Mouse (Mus musculus): ENCODE measurements around the gene Gm34653. TPM values are rescaled to one million over a fixed set of nuclear protein-coding genes. Genes with fewer than 3 reads are reported as not detected.
"Not testable (repeated sequence)": the region's sequence is repeated elsewhere in the genome, so short reads cannot be mapped to it uniquely, and the experiment has no call there.

Gene Gm34653
- not detected in 2 replicates for polyA plus RNA-seq (2015; fragmentation: Nextera tagmentation; extraction: Ambion mirVana)

DNA sequence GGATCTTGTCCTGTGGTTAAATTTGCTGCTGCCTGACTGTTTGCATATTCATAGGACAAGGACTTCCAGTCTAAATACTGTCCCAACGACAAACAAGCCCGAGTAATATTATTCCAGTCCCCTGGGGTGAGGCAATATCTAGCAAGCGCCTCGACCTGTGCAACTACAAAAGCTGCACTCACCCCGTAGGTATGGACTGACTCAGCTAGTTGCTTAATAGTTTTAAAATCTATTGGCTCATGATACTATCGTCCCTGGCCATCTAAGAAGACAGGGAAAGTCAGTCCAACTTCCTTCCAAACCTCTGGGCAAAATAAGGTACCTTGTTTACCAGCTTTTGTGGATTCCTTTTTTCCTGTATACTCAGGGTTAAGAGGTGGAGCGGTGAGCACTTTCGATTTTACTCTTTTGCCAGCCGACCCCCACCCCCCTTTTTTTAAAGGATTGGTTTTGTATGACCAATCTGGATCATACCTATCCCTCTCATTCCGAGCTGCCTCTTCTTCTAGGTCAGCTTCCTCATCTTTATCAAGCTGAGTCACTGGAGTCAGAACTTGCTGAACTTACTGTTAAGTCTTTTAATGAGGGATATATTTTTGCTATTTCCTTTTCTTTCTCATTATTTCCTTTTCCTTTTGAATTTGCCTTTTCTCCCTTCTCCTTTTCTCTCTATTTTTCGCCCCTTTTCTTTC lies at the start of gene Gm34653:
Gene Gm34653 (plus strand): TSS at position 242 of the 692 bp plus-strand sequence.
- H3K4me2 ChIP-seq (ENCODE audit: low read length); H3K4me3 ChIP-seq (ENCODE audit: low read length); H3K4me1 ChIP-seq (ENCODE audit: control insufficient read depth, insufficient read depth, low read depth, low read length); H3K27me3 ChIP-seq (replicated peaks; ENCODE audit: control insufficient read depth, insufficient read depth, low read length); H3K36me3 ChIP-seq (ENCODE audit: control insufficient read depth, insufficient read depth, low read length); H3K9ac ChIP-seq (ENCODE audit: low read depth, low read length); H3K27ac ChIP-seq (ENCODE audit: low read depth, low read length); ATAC-seq: not testable (repeated sequence)
- 72% methylated on average over 11 of the region's 11 CpGs for WGBS
- H3K9me3 ChIP-seq (ENCODE audit: control insufficient read depth, low read length) = peaks cover 10% of the 10 kb centered on the region; the same call in 1 of the 2 replicates

DNA sequence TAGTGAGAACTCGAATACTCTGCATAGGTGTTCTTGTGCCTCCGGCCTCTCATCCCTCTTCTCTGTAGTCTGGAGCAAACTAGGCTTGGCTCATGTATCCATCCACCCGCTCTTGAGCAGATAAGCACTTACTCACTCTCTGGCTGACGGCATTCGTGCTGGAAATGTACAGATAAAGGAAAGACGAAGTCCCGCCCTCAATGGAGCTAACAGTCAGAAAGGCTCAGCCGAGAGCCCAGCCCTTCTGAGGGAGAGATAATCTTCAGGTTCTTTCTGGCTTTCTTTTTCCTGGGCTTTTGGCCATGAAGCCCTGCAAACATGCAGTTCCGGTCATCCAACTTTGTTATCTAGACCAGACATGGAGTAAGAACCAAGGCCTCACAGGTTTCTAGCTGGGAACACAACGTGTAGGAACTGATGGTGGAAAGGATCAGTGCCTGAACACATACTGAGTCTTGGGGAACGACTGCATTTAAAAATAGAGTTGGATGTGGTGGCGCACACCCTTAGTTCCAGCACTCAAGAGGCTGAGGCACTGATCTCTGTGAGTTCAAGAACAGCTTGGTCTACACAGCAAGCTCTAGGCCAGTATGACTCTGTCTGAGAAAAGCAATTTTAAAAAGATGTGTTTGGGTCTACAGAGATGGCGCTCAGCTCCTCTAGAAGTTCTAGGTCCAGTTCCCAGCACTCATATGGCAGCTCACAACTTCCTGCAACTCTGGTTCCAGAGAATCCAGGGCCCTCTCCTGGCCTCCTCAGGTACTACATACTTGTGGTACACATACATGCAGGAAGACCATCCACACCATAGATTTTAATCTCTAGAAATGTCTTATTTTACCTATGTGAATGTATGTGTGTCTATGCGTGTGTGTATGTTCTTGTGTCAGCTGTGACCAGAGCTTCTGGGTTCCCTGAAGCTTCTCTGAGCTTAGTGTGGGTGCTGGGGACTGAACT lies 49.5 kb upstream of the Gm34653 start:
- no peak overlapping the region for H3K9ac ChIP-seq (ENCODE audit: low read depth, low read length)
- H3K4me3 ChIP-seq (ENCODE audit: low read length) = no peak overlapping the region
- H3K36me3 ChIP-seq (ENCODE audit: control insufficient read depth, insufficient read depth, low read length) = peaks cover 18% of the 10 kb centered on the region
- no peaks in the 10 kb centered on the region for H3K9me3 ChIP-seq (ENCODE audit: control insufficient read depth, low read length)
- no peak overlapping the region for H3K4me2 ChIP-seq (ENCODE audit: low read length)
- H3K27ac ChIP-seq (ENCODE audit: low read depth, low read length) = no peak overlapping the region
- WGBS = 96% methylated on average over 14 of the region's 14 CpGs
- H3K27me3 ChIP-seq (replicated peaks; ENCODE audit: control insufficient read depth, insufficient read depth, low read length) = no peaks in the 10 kb centered on the region
- no peak for ATAC-seq
- H3K4me1 ChIP-seq (ENCODE audit: control insufficient read depth, insufficient read depth, low read depth, low read length) = no peaks in the 10 kb centered on the region

DNA sequence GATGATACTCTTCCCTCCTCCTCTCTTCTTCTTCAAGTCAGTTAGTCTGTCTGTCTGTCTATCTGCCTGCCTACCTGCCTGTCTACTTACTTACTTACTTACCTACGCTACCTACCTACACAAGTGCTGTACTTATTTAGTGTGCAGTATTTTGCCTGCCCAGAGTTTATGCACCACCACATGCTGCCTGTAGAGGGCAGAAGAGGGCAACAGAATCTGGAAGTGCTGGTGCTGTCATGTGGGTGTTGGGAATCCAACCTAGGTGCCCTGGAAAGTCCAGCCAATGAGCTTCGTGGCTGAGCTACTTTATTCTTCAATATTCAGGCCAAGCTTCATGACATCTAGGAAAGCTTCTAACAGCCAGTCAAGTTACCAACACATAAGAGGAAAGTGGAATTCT lies 48.7 kb upstream of the Gm34653 start:
- peaks cover 16% of the 10 kb centered on the region for H3K36me3 ChIP-seq (ENCODE audit: control insufficient read depth, insufficient read depth, low read length)
- no peak overlapping the region for H3K4me3 ChIP-seq (ENCODE audit: low read length)
- 72% methylated on average over 2 of the region's 2 CpGs for WGBS

DNA sequence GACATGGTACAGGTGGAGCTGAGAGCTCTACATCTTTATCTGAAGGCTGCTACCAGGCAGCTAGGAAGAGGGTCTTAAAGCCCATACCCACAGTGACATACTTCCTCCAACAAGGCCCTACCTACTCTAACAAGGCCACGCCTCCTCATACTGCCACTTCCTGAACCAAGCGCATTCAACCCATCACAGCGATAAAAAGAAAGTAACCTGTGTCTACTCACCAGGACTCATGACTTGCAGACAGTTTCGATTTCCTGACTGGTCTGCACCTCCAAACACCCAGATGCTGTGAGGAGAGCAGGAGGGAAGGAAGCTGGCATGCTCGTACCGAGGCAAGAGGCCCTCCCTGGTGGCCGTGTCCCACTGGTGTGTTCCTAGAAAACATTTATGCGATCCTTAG lies 42.5 kb upstream of the Gm34653 start:
- Histone ChIP-seq H3K4me1 (ENCODE audit: control insufficient read depth, insufficient read depth, low read depth, low read length) (no peaks in the 10 kb centered on the region), H3K27ac (ENCODE audit: low read depth, low read length) (no peak overlapping the region), H3K9me3 (ENCODE audit: control insufficient read depth, low read length) (no peaks in the 10 kb centered on the region), H3K4me3 (ENCODE audit: low read length) (no peak overlapping the region), H3K4me2 (ENCODE audit: low read length) (no peak overlapping the region), H3K9ac (ENCODE audit: low read depth, low read length) (no peak overlapping the region), H3K36me3 (ENCODE audit: control insufficient read depth, insufficient read depth, low read length) (no peaks in the 10 kb centered on the region), H3K27me3 (replicated peaks; ENCODE audit: control insufficient read depth, insufficient read depth, low read length) (no peaks in the 10 kb centered on the region)
- WGBS = 94% methylated on average over 8 of the region's 8 CpGs
- no peak for ATAC-seq

More for the DNA sequence above, 48.7 kb upstream of the Gm34653 start:
- H3K4me1 ChIP-seq (ENCODE audit: control insufficient read depth, insufficient read depth, low read depth, low read length) = no peaks in the 10 kb centered on the region
- no peak overlapping the region for H3K27ac ChIP-seq (ENCODE audit: low read depth, low read length)
- no peak overlapping the region for H3K9ac ChIP-seq (ENCODE audit: low read depth, low read length)
- no peak overlapping the region for H3K4me2 ChIP-seq (ENCODE audit: low read length)
- no peaks in the 10 kb centered on the region for H3K27me3 ChIP-seq (replicated peaks; ENCODE audit: control insufficient read depth, insufficient read depth, low read length)
- H3K9me3 ChIP-seq (ENCODE audit: control insufficient read depth, low read length) = no peaks in the 10 kb centered on the region
- no peak for ATAC-seq

DNA sequence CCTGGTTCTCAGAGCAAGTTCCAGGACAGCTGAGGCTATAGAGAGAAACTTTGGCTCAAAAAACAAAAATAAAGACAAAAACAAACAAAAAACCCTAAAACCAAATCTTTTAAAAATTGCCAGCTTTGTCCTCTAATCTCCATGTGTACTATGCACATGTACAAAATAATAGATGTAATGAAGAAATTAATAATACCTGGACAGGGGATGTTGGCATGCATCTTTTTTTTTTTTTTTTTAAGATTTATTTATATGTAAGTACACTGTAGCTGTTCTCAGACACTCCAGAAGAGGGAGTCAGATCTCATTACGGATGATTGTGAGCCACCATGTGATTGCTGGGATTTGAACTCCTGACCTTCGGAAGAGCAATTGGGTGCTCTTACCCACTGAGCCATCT lies 40.3 kb upstream of the Gm34653 start:
- not testable (repeated sequence) for H3K9me3 ChIP-seq (ENCODE audit: control insufficient read depth, low read length); ATAC-seq; H3K27ac ChIP-seq (ENCODE audit: low read depth, low read length); H3K4me3 ChIP-seq (ENCODE audit: low read length); H3K4me2 ChIP-seq (ENCODE audit: low read length); H3K27me3 ChIP-seq (replicated peaks; ENCODE audit: control insufficient read depth, insufficient read depth, low read length); H3K4me1 ChIP-seq (ENCODE audit: control insufficient read depth, insufficient read depth, low read depth, low read length); H3K36me3 ChIP-seq (ENCODE audit: control insufficient read depth, insufficient read depth, low read length); H3K9ac ChIP-seq (ENCODE audit: low read depth, low read length)
- WGBS = 91% methylated on average over 2 of the region's 2 CpGs

DNA sequence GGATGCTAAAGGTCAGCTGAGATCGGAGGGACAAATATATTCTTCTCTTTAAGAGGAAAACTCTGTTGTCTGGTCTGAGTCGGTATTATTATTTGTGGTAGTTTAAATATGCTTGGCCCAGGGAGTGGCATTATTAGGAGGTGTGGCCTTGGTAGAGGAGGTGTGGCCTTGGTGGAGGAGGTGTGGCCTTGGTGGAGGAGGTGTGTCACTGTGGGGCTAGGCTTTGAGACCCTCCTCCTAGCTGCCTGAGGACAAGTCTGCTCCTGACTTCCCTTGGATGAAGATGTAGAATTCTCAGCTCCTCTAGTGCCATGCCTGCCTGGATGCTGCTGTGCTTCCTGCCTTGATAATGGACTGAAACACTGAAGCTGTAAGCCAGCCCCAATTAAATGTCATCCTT lies 38.3 kb upstream of the Gm34653 start:
- no peaks in the 10 kb centered on the region for H3K36me3 ChIP-seq (ENCODE audit: control insufficient read depth, insufficient read depth, low read length)
- WGBS = 92% methylated on average over 2 of the region's 2 CpGs
- no peak overlapping the region for H3K27ac ChIP-seq (ENCODE audit: low read depth, low read length)
- H3K4me1 ChIP-seq (ENCODE audit: control insufficient read depth, insufficient read depth, low read depth, low read length) = peaks cover 5% of the 10 kb centered on the region
- H3K27me3 ChIP-seq (replicated peaks; ENCODE audit: control insufficient read depth, insufficient read depth, low read length) = no peaks in the 10 kb centered on the region
- no peak overlapping the region for H3K4me3 ChIP-seq (ENCODE audit: low read length)
- H3K4me2 ChIP-seq (ENCODE audit: low read length) = no peak overlapping the region
- H3K9me3 ChIP-seq (ENCODE audit: control insufficient read depth, low read length) = no peaks in the 10 kb centered on the region
- no peak for ATAC-seq
- no peak overlapping the region for H3K9ac ChIP-seq (ENCODE audit: low read depth, low read length)

DNA sequence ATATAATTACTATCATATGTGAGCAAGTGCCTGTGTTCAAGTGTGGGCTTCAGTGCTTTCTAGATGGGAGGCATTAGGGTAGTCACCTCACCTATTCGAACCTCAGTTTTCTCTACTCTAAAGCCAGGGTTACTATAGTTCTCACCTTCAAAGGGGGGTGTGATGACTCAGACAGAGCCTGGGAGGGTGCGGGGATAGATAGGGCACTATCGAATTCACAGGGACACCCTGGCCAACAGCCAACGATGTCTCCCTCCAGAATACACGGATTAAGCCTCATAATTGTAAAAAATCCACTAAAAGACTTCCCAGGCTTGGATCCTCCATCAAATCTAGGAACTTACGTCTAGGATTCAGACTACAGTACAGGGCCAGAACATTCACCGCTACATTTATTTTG lies 37.4 kb upstream of the Gm34653 start:
- H3K4me1 ChIP-seq (ENCODE audit: control insufficient read depth, insufficient read depth, low read depth, low read length) = peaks cover 5% of the 10 kb centered on the region
- WGBS = 93% methylated on average over 7 of the region's 7 CpGs
- H3K4me2 ChIP-seq (ENCODE audit: low read length) = no peak overlapping the region
- H3K9ac ChIP-seq (ENCODE audit: low read depth, low read length) = no peak overlapping the region
- no peak overlapping the region for H3K27ac ChIP-seq (ENCODE audit: low read depth, low read length)
- no peaks in the 10 kb centered on the region for H3K9me3 ChIP-seq (ENCODE audit: control insufficient read depth, low read length)
- no peaks in the 10 kb centered on the region for H3K27me3 ChIP-seq (replicated peaks; ENCODE audit: control insufficient read depth, insufficient read depth, low read length)
- no peak for ATAC-seq
- no peak overlapping the region for H3K4me3 ChIP-seq (ENCODE audit: low read length)
- no peaks in the 10 kb centered on the region for H3K36me3 ChIP-seq (ENCODE audit: control insufficient read depth, insufficient read depth, low read length)

DNA sequence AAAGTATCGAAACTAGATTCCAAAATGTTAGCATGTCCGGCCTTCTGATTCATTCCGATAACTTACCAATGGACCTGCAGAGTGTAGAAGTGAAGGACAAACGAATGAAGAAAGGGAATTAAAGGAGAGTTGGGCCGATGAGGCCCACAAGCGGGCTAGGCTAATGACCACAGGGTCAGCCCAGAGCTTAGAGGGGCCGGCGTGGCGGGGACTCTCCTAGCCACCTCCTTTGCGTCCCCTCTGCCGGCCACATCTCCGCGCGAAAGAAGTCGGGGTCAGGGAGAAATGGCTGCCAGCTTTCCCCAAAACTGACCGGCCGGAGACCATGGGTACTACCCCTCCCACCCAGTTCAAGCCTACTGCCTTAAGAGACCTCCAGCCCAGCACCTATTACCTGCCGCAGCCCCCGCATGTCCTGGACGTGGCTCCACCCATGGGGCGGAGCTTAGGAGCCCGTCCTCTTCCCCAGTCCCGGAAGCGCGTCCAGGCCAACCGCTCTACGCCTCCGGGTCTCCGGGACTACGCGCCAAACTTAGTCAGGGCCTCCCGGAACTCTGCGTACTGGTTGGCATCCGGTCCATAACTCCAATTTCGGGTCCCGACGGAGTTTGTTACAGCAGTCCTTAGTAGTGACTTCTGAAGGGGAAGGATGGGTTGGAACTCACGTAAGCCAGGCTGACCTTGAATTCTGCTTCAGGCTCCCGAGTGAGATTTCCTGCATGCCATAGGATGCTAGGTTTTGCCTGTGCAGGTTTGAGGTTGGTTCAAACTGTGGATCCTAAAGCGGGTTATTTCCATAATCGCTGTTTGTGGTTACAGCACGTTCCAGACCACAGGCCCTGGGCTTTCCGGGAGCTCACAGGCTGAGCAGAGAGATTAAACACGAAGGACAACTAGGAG lies 33.2 kb upstream of the Gm34653 start, which contains the start of gene Rabepk:
Gene Rabepk (minus strand): TSS at position 556 of the 900 bp plus-strand sequence.
- peak within 1 kb of the TSS; percentile 13; the same call in 1 of the 2 replicates for H3K27ac ChIP-seq (ENCODE audit: low read depth, low read length)
- peak within 1 kb of the TSS; percentile 61 for H3K4me3 ChIP-seq (ENCODE audit: low read length)
- peak within 1 kb of the TSS; percentile 75 for H3K9ac ChIP-seq (ENCODE audit: low read depth, low read length)
- H3K4me2 ChIP-seq (ENCODE audit: low read length) = peak within 1 kb of the TSS; percentile 92
- peaks cover 14% of the 10 kb centered on the region for H3K4me1 ChIP-seq (ENCODE audit: control insufficient read depth, insufficient read depth, low read depth, low read length)
- 4% methylated on average over 44 of the region's 44 CpGs for WGBS
- H3K9me3 ChIP-seq (ENCODE audit: control insufficient read depth, low read length) = no peaks in the 10 kb centered on the region
- no peaks in the 10 kb centered on the region for H3K27me3 ChIP-seq (replicated peaks; ENCODE audit: control insufficient read depth, insufficient read depth, low read length)
- ATAC-seq = peak; percentile 68
- no peaks in the 10 kb centered on the region for H3K36me3 ChIP-seq (ENCODE audit: control insufficient read depth, insufficient read depth, low read length)

All from hindbrain, embryonic 16.5 days (tissue).